Mouse (Mus musculus): ENCODE measurements around the gene Cdon.

DNA sequence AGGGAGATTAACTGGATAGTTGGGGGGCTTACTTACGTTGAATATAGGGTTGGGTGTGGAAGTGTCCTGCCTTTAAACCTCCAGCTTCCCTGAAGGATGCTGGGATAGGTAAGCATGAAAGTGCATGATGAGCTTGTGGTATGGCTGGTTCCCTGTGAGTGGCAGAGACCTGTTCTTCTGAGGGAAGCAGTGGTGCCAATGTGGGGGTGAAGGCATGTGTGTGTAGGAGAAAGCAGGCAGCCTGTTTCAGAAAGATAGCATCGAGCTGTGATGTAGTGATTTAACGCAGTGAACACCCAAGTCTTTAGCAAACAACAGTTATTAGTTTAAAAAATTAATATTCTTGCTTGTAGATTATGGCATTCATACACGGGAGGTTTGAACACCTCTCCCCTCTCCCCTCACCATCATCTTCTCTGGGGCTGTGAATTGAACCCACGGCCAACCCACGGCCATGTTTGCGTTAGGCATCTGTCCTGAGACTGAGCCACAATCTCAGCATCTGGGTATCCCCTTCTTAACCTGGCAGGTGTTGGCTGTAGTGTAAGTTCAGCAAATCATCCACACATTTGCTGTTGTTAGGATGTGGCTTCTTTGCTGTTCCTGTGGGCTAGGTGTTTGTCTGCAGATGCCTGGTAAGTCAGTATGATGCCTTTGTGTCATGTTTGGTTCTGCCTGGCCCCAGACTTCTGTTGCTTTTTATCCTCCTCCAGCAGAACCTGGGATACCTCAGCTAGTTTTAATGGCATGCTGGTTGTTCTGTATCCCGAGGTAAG lies 17.5 kb downstream of the Cdon start:
- TF ChIP-seq POLR2A (IDR thresholded peaks at IDR 0.05; ENCODE audit: borderline replicate concordance, extremely low read depth, low read depth, low read length) (no peak), CTCF (IDR thresholded peaks at IDR 0.05; ENCODE audit: insufficient read depth, low read length) (no peak)
